Mouse (Mus musculus): ENCODE measurements around the gene Exoc2.

Exoc2 gene

GRCm38 (mm10) chr13:30767477-30768127 is 206.3 kb downstream of the Exoc2 start:
- DNase-seq (ENCODE audit: low spot score), result no peak

GRCm38 (mm10) chr13:30766636-30767476 is 207.0 kb downstream of the Exoc2 start:
- no peak for DNase-seq (ENCODE audit: low spot score)

GRCm38 (mm10) chr13:30765906-30766305 is 208.0 kb downstream of the Exoc2 start:
- DNase-seq (ENCODE audit: low spot score), result no peak

- no peak for DNase-seq (ENCODE audit: low spot score)
Measured at GRCm38 (mm10) chr13:30764014-30764740, 209.7 kb downstream of the Exoc2 start.
